Mouse (Mus musculus): ENCODE data around the gene Mgea5. TPM values are rescaled to one million over a fixed set of nuclear protein-coding genes. Genes with fewer than 3 reads are reported as not detected.

Mgea5 gene
- polyA plus RNA-seq, 1 experiment from 2014 or later = 91.9 TPM

DNA sequence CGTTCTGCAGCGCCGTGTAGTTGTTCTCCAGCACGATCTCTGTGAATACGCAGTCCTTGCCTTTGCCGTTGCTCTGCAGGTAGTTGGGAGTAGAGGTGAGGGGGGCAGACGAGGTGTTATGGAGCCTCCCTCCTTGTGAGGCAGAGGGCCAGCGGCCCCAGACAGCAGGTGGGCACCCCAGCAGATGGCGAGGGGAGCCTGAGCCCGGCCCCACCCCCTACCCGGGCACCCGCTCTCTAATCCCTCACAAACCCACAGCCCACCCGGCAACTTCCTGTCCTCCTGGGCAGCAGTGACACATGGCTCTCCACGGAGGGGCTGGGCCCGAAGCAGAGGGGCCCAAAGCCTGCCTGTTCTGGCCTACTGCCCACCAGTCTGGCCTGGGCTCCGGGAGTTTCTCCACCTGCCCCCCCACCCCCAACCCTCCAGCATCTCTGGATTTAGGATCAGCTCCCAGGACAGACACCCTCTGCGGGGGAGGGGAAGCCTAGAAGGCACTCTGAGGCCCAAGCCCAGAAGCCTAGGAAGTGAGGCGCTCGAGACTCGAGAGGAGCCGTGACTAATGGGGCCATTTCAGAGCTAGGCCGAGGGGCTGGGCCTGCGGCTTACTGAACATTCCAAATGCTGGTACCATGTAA is 46.3 kb downstream of the Mgea5 start:
- H3K4me3 ChIP-seq = peak overlapping the region; percentile 18
- no peaks in the 10 kb centered on the region for H3K9me3 ChIP-seq
- H3K27me3 ChIP-seq = peaks cover 94% of the 10 kb centered on the region
- 0 out of 2 replicates have a peak overlapping the region, but pooled peaks have one; percentile 27 for H3K9ac ChIP-seq
- peak overlapping the region; percentile 51 for H3K4me2 ChIP-seq (replicated peaks)
- no peaks in the 10 kb centered on the region for H3K36me3 ChIP-seq
- 8% methylated on average over 22 of the region's 23 CpGs for WGBS
- peaks cover 23% of the 10 kb centered on the region for H3K4me1 ChIP-seq
- no peak overlapping the region for H3K27ac ChIP-seq
- 0 out of 2 replicates have a peak, but pooled peaks have one; percentile 36 for ATAC-seq (ENCODE audit: insufficient number of reproducible peaks, insufficient read depth, low FRiP score, low TSS enrichment)

DNA sequence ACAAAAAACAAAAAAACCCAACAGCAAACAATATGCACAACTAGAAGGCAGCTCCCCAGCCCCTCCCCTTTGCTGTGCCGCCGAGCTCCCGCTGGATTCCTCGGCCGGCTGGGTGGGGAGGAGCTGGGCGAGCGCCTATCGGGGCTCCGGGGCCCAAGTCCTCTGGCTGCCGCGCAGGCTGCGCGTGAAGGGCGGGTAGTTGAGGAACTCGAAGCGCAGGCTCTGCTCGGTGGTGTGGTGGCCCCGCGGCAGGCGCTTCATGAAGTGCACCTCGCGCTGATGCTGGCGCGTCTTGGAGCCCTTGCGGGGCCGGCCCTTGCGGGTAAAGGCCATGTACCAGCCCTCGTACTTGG is 46.8 kb downstream of the Mgea5 start:
- Histone ChIP-seq H3K27ac (no peak overlapping the region), H3K4me2 (replicated peaks) (peak overlapping the region; percentile 51), H3K4me3 (peak overlapping the region; percentile 18), H3K9ac (peak overlapping the region; percentile 25; the same call in 1 of the 2 replicates), H3K27me3 (peaks cover 94% of the 10 kb centered on the region), H3K4me1 (peaks cover 18% of the 10 kb centered on the region), H3K9me3 (no peaks in the 10 kb centered on the region), H3K36me3 (no peaks in the 10 kb centered on the region)
- ATAC-seq (ENCODE audit: insufficient number of reproducible peaks, insufficient read depth, low FRiP score, low TSS enrichment) = peak; percentile 37; the same call in 1 of the 2 replicates
- WGBS = under 1% methylated on average over 28 of the region's 28 CpGs

DNA sequence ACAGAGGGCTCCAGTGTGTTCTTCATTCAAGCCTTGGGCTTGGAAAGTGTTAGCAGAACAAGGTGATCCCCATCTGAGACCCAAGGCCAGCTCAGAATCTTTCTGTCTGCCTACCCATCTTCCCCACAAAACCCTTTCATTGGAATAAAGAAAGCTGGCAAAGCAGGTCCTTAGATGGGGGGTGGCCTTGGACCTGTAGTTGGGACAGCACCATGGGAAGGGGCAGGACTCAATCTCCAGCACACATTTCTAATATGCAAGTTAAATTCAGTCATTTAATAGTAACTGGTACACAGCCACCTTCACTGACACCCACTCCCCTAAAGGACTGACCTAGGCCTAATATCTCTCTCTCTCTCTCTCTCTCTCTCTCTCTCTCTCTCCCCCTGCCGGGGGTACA is 47.4 kb downstream of the Mgea5 start:
- H3K4me1 ChIP-seq = peaks cover 15% of the 10 kb centered on the region
- ATAC-seq (ENCODE audit: insufficient number of reproducible peaks, insufficient read depth, low FRiP score, low TSS enrichment) = no peak
- no peaks in the 10 kb centered on the region for H3K9me3 ChIP-seq
- 53% methylated on average over 1 of the region's 1 CpGs for WGBS
- no peak overlapping the region for H3K27ac ChIP-seq
- H3K27me3 ChIP-seq = peaks cover 94% of the 10 kb centered on the region
- H3K9ac ChIP-seq = no peak overlapping the region
- no peak overlapping the region for H3K4me3 ChIP-seq
- H3K4me2 ChIP-seq (replicated peaks) = no peak overlapping the region
- H3K36me3 ChIP-seq = no peaks in the 10 kb centered on the region

DNA sequence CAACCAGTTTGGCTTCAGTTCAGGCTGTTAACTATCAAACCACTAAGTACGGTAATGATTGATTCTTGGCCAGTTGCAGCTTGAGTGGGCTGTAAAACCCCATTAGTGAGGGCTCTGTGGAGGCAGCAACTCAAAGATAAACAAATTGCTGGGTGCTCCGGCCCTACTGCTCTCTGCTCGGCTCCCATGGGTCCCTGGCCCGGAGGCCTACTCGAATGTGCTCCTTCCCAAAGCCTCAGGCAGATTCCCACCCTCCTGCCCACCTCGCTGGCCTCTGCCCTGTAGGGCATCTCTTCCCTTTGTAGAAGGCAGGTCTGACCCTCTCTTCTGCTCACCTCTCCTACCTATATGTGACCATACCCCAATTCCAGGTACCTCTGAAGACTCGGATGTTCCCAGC is 48.9 kb downstream of the Mgea5 start:
- no peak for ATAC-seq (ENCODE audit: insufficient number of reproducible peaks, insufficient read depth, low FRiP score, low TSS enrichment)
- Histone ChIP-seq H3K4me1 (peaks cover 9% of the 10 kb centered on the region), H3K9me3 (no peaks in the 10 kb centered on the region), H3K9ac (no peak overlapping the region), H3K27ac (no peak overlapping the region), H3K4me3 (no peak overlapping the region), H3K36me3 (no peaks in the 10 kb centered on the region), H3K4me2 (replicated peaks) (no peak overlapping the region), H3K27me3 (peaks cover 92% of the 10 kb centered on the region)
- WGBS = 46% methylated on average over 7 of the region's 7 CpGs

DNA sequence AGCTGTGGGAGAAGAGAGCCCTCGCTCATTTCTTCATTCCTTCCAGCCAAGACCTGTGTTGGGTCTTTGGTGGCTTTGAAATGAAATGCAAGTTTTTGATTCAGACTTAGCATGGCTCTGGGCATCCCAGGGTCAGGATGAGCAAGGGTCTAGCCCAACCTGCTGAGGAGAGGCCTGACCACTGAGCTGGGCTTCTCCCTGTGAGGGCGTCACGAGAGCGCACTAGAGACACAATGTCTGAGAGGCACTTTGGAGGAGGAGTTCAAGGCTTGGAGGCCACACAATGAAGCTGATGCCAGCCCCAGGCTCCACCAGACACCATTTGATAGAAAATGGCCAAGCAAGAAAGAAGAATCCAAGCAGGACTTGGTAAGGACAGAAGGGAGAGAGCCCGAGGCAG is 49.4 kb downstream of the Mgea5 start:
- H3K4me1 ChIP-seq = peaks cover 9% of the 10 kb centered on the region
- H3K27ac ChIP-seq = no peak overlapping the region
- no peak overlapping the region for H3K4me2 ChIP-seq (replicated peaks)
- H3K36me3 ChIP-seq = no peaks in the 10 kb centered on the region
- WGBS = 69% methylated on average over 5 of the region's 5 CpGs
- ATAC-seq (ENCODE audit: insufficient number of reproducible peaks, insufficient read depth, low FRiP score, low TSS enrichment) = no peak
- H3K27me3 ChIP-seq = peaks cover 86% of the 10 kb centered on the region
- no peak overlapping the region for H3K9ac ChIP-seq
- H3K4me3 ChIP-seq = no peak overlapping the region
- H3K9me3 ChIP-seq = no peaks in the 10 kb centered on the region

DNA sequence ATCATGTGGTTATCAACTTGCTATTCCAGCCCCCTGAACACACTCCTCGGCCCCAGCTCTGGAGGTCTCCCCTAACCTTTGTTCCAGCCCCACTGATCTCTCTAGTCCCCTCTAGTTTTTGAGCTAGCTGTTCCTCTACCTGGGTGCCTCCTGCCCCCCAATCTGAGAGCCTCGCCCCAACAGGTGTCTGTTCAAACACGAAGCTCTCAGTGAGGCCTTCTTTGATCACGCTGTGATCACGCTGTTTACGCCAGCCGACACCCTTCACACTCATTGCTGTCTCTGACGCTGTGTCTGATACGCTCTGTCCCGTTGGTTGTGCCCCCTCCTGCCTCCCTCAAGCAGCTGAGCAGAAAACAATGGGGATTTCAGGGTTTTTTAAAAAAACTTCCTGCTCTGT is 50.1 kb downstream of the Mgea5 start:
- H3K4me3 ChIP-seq = no peak overlapping the region
- ATAC-seq (ENCODE audit: insufficient number of reproducible peaks, insufficient read depth, low FRiP score, low TSS enrichment) = no peak
- no peaks in the 10 kb centered on the region for H3K36me3 ChIP-seq
- no peak overlapping the region for H3K4me2 ChIP-seq (replicated peaks)
- H3K9me3 ChIP-seq = no peaks in the 10 kb centered on the region
- H3K9ac ChIP-seq = no peak overlapping the region
- no peak overlapping the region for H3K27ac ChIP-seq
- WGBS = 14% methylated on average over 10 of the region's 10 CpGs
- H3K27me3 ChIP-seq = peaks cover 80% of the 10 kb centered on the region
- H3K4me1 ChIP-seq = peaks cover 9% of the 10 kb centered on the region

DNA sequence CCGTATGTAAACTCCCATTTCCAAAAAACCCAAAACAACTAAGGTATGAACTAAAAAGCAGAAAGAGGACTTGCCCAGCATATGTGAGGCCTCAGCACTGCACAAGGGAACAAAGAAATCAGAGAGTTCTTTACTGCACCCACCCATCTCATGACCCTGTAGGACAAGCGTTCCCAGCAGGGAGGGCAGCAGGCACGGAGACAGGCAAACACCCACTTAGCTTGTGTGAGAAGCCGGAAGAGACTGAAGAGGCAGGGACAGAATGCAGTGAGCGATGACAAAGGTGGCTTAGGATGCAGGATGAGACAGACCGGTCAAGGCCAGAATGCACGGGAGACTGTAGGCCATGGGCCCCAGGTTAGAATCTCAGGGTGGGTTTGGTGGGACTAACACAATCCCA is 52.0 kb downstream of the Mgea5 start:
- Histone ChIP-seq H3K27ac (no peak overlapping the region), H3K4me1 (no peaks in the 10 kb centered on the region), H3K9me3 (no peaks in the 10 kb centered on the region), H3K9ac (no peak overlapping the region), H3K27me3 (peaks cover 64% of the 10 kb centered on the region), H3K4me3 (no peak overlapping the region), H3K36me3 (no peaks in the 10 kb centered on the region), H3K4me2 (replicated peaks) (no peak overlapping the region)
- WGBS = 87% methylated on average over 7 of the region's 7 CpGs
- ATAC-seq (ENCODE audit: insufficient number of reproducible peaks, insufficient read depth, low FRiP score, low TSS enrichment) = no peak

DNA sequence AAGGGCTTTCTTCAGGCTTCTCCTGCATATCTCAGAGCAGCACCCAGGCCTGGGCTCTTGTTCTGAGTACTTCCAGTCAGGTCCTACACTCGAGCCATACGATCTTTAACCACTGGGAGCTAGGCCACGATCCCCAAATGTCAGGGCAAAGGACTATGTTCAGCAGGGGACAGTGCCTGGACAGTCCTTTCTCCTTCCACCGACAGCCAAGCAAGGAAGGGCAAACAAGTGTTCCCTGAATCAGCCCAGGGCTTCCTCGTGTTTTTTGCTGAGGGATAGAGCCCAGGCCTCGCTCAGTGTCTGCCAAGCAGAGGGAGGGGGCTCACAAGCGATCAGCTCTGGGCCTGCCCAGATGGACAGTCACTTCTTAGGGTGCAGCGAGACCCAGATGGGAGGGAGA is 53.6 kb downstream of the Mgea5 start:
- H3K9me3 ChIP-seq = no peaks in the 10 kb centered on the region
- no peak overlapping the region for H3K27ac ChIP-seq
- no peak overlapping the region for H3K9ac ChIP-seq
- H3K27me3 ChIP-seq = peaks cover 49% of the 10 kb centered on the region
- no peak overlapping the region for H3K4me3 ChIP-seq
- WGBS = 74% methylated on average over 8 of the region's 8 CpGs
- no peaks in the 10 kb centered on the region for H3K36me3 ChIP-seq
- ATAC-seq (ENCODE audit: insufficient number of reproducible peaks, insufficient read depth, low FRiP score, low TSS enrichment) = no peak
- peaks cover 10% of the 10 kb centered on the region for H3K4me1 ChIP-seq
- H3K4me2 ChIP-seq (replicated peaks) = no peak overlapping the region

DNA sequence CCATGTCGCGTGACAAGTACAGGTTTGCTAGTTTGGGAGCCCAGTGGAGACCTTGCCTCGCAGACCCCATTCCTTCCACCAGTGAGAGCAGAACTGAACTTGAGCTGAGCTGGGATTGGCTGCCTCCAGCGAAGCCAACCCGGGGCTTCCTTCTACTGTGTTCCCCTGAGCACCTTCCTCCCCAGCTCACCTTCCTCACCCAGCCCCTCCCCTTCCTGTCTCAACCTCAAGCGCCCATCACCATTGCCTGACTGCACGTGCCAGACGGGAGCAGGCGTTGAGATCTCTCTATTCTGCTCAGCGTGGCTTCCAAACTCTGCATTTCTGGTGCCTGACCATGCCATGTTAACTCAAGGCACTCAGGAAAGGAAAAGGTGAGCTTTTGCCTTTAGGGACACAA is 56.4 kb downstream of the Mgea5 start:
- H3K27ac ChIP-seq = no peak overlapping the region
- no peak overlapping the region for H3K4me2 ChIP-seq (replicated peaks)
- H3K9me3 ChIP-seq = no peaks in the 10 kb centered on the region
- 75% methylated on average over 10 of the region's 10 CpGs for WGBS
- no peak overlapping the region for H3K4me3 ChIP-seq
- no peaks in the 10 kb centered on the region for H3K36me3 ChIP-seq
- no peak overlapping the region for H3K9ac ChIP-seq
- peaks cover 25% of the 10 kb centered on the region for H3K27me3 ChIP-seq
- ATAC-seq (ENCODE audit: insufficient number of reproducible peaks, insufficient read depth, low FRiP score, low TSS enrichment) = no peak
- peaks cover 13% of the 10 kb centered on the region for H3K4me1 ChIP-seq

DNA sequence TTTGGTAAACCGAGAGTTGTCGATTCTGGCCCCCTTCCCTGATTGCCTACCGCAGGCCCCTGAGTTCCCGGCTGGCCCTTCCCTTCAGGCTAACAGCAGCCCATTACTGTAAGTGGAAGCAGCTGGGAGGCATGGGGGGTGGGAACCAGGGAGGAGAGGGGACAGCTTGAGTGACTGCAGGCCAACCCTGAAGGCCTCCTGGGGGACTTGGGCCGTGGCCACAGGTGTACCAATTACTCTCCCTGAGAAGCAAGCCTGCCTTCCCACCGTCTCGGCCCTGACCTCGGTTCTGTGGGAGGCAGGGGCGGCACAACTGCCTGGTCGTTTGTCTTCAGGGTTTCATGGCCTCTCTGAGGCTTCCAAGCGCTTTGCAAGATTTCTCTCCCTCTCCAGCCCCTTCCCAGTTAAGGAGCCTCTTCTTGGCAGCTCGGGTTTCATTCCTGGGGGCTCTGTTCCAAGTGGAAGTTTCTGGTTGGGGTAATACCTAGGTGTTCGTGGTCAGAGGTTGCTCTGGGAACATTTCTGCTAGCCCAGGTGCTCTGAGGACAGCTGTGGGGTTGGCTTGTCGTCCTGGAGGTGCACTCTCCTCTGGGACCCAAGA is 57.9 kb downstream of the Mgea5 start:
- 18% methylated on average over 14 of the region's 14 CpGs for WGBS
- Histone ChIP-seq H3K9me3 (no peaks in the 10 kb centered on the region), H3K36me3 (no peaks in the 10 kb centered on the region), H3K4me3 (no peak overlapping the region), H3K27ac (peak overlapping the region; percentile 52; the same call in 1 of the 2 replicates), H3K9ac (no peak overlapping the region), H3K4me2 (replicated peaks) (no peak overlapping the region), H3K27me3 (0 out of 2 replicates have a peak, but pooled peaks cover 13% of the 10 kb centered on the region), H3K4me1 (peaks cover 13% of the 10 kb centered on the region)
- ATAC-seq (ENCODE audit: insufficient number of reproducible peaks, insufficient read depth, low FRiP score, low TSS enrichment) = peak; percentile 53; the same call in 1 of the 2 replicates

DNA sequence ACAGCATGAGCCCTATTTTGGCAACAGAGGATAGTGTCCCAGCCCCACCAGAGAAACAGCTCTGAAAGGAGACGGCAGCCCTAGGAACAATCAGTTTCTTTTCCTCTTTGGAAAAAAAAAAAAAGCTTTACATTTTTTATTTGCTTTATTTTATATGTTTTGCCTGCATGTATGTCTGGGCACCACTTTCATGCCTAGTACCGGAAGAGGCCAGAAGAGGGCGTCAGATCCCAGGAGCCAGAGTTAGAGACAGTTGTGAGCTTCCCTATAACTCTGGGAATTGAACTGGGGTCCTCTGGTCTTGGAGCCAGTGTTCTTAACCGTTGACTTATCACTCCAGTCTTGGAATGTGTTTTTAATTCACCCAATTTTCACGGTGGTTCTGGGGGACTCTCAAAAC is 61.4 kb downstream of the Mgea5 start:
- Histone ChIP-seq H3K9me3 (no peaks in the 10 kb centered on the region), H3K4me1 (peaks cover 22% of the 10 kb centered on the region), H3K9ac (no peak overlapping the region), H3K36me3 (no peaks in the 10 kb centered on the region), H3K27ac (no peak overlapping the region), H3K4me3 (no peak overlapping the region), H3K4me2 (replicated peaks) (no peak overlapping the region), H3K27me3 (0 out of 2 replicates have a peak, but pooled peaks cover 4% of the 10 kb centered on the region)
- no peak for ATAC-seq (ENCODE audit: insufficient number of reproducible peaks, insufficient read depth, low FRiP score, low TSS enrichment)
- WGBS = 56% methylated on average over 5 of the region's 5 CpGs

DNA sequence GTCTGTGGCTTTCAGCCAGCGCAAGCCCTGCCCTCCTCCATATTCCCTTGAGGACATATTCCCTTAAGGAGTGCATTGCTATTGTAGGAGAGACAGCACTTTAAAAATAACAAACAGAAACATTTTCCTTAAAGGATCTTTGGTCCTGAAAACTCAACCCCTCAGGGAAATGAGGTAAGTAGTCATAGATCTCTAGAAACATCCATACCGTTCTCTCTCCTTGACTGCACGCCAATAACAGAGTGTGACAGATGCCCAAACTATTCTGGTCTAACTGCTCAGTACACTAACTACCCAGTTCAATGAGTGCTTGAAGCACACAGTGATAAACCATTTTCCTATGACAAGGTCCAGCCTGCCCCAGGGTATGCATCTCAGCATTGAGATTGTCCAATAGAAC is 65.4 kb downstream of the Mgea5 start:
- WGBS = 56% methylated on average over 3 of the region's 3 CpGs
- no peak overlapping the region for H3K4me3 ChIP-seq
- H3K4me1 ChIP-seq = peaks cover 14% of the 10 kb centered on the region
- H3K36me3 ChIP-seq = no peaks in the 10 kb centered on the region
- no peak overlapping the region for H3K9ac ChIP-seq
- H3K27me3 ChIP-seq = no peaks in the 10 kb centered on the region
- no peak overlapping the region for H3K27ac ChIP-seq
- H3K9me3 ChIP-seq = no peaks in the 10 kb centered on the region
- peak overlapping the region; percentile 39 for H3K4me2 ChIP-seq (replicated peaks)
- ATAC-seq (ENCODE audit: insufficient number of reproducible peaks, insufficient read depth, low FRiP score, low TSS enrichment) = no peak
